Mouse (Mus musculus) cerebellum, postnatal 36 days (tissue): ENCODE measurements around the gene Olfr699.
"Not testable (repeated sequence)": the region's sequence is repeated elsewhere in the genome, so short reads cannot be mapped to it uniquely, and the experiment has no call there.

Source experiments
- DNase-seq, 2 experiments: peaks; one replicate each; pipeline ENCODE4 v3.0.0; 2021 to 2022; ENCODE audit warnings: mixed read lengths in 2 of 2

Gene Olfr699

GRCm38 (mm10) chr7:106793098-106793497 lies at the start of gene Olfr699:
Olfr699 (minus strand) TSS chr7:106793198.
- DNase-seq, result no peak

- no peak for DNase-seq
Measured at GRCm38 (mm10) chr7:106833793-106834192, 40.8 kb upstream of the Olfr699 start, which contains the start of gene Olfr702. Olfr702 (minus strand) TSS chr7:106833893.

- no peak for DNase-seq
Measured at GRCm38 (mm10) chr7:106818414-106818813, 25.4 kb upstream of the Olfr699 start.

- DNase-seq, result no peak
Measured at GRCm38 (mm10) chr7:106815775-106816174, 22.8 kb upstream of the Olfr699 start.

- no peak for DNase-seq
Measured at GRCm38 (mm10) chr7:106813829-106814228, 20.8 kb upstream of the Olfr699 start, which contains the start of gene Olfr701. Olfr701 (plus strand) TSS chr7:106814129.

GRCm38 (mm10) chr7:106808734-106809133 lies 15.7 kb upstream of the Olfr699 start, which contains the start of gene Olfr700:
Olfr700 (minus strand) TSS chr7:106808834.
- no peak for DNase-seq

- DNase-seq, result no peak
Measured at GRCm38 (mm10) chr7:106788330-106788729, 4.7 kb downstream of the Olfr699 start.

- DNase-seq, result not testable (repeated sequence)
Measured at GRCm38 (mm10) chr7:106761008-106761407, 32.0 kb downstream of the Olfr699 start.

- DNase-seq, result no peak
Measured at GRCm38 (mm10) chr7:106758800-106759199, 34.2 kb downstream of the Olfr699 start.

- DNase-seq, result no peak
Measured at GRCm38 (mm10) chr7:106755297-106755696, 37.7 kb downstream of the Olfr699 start, which contains the start of gene Olfr698. Olfr698 (minus strand) TSS chr7:106755397.

GRCm38 (mm10) chr7:106745811-106746210 lies 47.2 kb downstream of the Olfr699 start:
- DNase-seq, result no peak

GRCm38 (mm10) chr7:106742343-106742742 lies 50.7 kb downstream of the Olfr699 start, which contains the start of gene Olfr697:
Olfr697 (minus strand) TSS chr7:106742443.
- DNase-seq, result no peak
